Mouse (Mus musculus) embryo, embryonic 10 days (tissue): ENCODE measurements around the gene Rrp8.

Experiments
- DNase-seq: peaks from one replicate; pipeline ENCODE4 v3.0.0-alpha.2; 2015; ENCODE audit warnings: low spot score

Gene Rrp8

GRCm38 (mm10) chr7:105703184-105703583 lies 34.0 kb downstream of the Rrp8 start:
- DNase-seq = no peak

- DNase-seq = no peak
Observed at GRCm38 (mm10) chr7:105690875-105691274, 46.3 kb downstream of the Rrp8 start.

- peak; percentile 41 for DNase-seq
Observed at GRCm38 (mm10) chr7:105685541-105686197, 51.5 kb downstream of the Rrp8 start.
